Mouse (Mus musculus): ENCODE data around the gene Fam78a.

Gene Fam78a

DNA sequence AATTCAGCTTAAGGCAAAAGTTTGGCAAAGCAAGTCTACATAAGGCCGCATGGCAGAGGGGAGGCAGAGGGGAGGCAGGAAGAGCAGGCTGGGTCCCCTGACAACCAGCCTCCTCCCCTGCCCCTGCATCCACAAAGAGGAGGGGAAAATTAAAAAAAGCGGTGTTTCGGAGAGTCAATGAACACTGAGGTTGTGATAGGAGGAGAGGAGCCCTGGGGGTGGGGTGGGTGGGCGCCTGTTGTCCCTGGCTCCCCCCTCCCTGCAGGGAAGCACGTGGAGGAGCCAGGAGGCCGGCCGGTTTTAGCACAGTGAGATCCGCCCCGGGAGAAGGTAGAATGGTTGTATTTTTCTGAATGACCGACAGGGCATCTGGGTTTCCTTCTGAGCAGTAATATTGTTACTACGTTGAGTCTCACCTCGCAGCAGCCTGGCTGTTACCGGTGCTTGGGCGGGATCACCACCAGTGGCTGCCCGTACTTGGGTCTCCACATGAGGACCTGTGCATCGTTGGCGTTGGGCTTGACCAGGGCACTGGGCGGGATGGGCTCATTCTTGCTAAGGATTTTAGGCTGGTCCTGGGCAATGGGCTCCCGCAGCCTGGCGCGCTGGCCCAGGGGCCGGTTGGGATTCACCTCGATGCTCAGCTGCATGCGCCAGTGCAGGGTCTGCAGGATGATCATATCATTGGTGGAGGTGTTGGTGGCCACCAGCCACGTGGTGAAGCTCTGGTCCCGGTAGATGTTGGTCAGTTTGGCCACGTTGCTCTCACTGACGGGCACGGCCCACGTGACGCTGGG, 15.6 kb downstream of the Fam78a start:
- DNase-seq (ENCODE audit: extremely low spot score, low spot score): no peak

GRCm38 (mm10) chr2:32066005-32066404, 18.7 kb downstream of the Fam78a start:
- DNase-seq (ENCODE audit: extremely low spot score, low spot score): no peak

DNA sequence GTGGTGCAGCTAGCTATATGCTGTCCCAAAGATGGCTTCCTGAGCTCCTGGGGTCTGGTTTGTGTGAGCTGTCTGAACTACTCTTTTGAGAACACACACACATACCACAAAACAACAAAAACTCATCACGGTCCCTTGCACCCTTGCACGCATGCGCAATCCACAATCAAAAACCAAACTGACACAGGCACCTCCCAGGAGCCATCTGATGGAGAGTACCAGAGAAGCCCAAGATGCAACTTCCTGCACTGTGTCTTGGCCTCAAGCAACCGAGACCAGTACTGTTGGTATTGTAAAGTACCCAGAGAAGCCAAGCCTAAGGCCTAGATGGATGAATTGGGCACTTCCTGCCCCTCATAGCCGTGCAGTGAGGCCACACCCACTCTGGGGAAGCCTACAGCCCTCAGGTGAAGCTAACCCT, 19.3 kb downstream of the Fam78a start:
- DNase-seq (ENCODE audit: extremely low spot score, low spot score): no peak

- no peak for DNase-seq (ENCODE audit: extremely low spot score, low spot score)
These were observed 19.7 kb downstream of the Fam78a start for GRCm38 (mm10) chr2:32064913-32065312.

- no peak for DNase-seq (ENCODE audit: extremely low spot score, low spot score)
These were observed 21.1 kb downstream of the Fam78a start for GRCm38 (mm10) chr2:32063451-32064151.

- no peak for DNase-seq (ENCODE audit: extremely low spot score, low spot score)
These were observed 21.8 kb downstream of the Fam78a start for GRCm38 (mm10) chr2:32062626-32063410.

- no peak for DNase-seq (ENCODE audit: extremely low spot score, low spot score)
These were observed 22.7 kb downstream of the Fam78a start for GRCm38 (mm10) chr2:32061722-32062505.

GRCm38 (mm10) chr2:32061189-32061588, 23.5 kb downstream of the Fam78a start:
- no peak for DNase-seq (ENCODE audit: extremely low spot score, low spot score)

- DNase-seq (ENCODE audit: extremely low spot score, low spot score): no peak
These were observed 24.3 kb downstream of the Fam78a start for GRCm38 (mm10) chr2:32060228-32060805.

DNA sequence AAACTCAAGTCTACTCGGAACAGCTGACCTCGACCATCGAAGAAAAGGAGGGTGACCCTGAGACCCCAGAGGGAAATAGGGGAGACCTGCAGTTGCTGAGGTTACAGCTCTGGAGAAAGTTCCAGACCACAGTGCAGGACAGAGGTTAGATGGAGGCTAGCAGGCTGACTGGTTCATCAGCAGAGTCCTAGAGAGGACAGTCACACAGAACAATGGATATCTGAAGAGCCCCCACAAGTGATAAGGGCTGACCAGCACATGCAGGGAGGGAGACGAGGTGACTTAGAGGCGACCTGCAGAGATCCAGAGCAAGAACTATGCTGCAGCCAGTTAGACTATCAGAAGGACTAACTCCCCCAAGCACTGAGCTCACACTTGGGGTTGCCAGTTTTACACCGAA, 25.0 kb downstream of the Fam78a start:
- DNase-seq (ENCODE audit: extremely low spot score, low spot score): no peak

DNA sequence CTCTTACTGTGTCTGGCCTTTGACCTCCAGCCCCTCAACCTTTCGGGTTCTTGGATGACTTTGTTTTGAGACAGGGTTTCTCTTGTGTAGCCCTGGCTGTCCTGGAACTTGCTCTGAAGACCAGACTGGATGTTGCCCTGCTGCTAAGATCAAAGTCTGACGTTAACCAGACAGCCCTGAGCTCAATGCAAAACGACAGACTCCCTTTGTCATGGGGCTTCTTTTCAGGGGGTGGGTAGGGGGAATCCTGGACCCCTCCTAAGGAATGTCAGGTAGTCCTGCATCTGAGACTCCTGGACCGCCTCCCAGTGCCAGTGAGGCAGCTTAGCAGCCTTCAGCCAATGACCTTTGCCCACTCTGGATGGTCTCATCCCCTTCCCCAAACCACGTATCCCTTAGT, 25.9 kb downstream of the Fam78a start:
- no peak for DNase-seq (ENCODE audit: extremely low spot score, low spot score)

DNA sequence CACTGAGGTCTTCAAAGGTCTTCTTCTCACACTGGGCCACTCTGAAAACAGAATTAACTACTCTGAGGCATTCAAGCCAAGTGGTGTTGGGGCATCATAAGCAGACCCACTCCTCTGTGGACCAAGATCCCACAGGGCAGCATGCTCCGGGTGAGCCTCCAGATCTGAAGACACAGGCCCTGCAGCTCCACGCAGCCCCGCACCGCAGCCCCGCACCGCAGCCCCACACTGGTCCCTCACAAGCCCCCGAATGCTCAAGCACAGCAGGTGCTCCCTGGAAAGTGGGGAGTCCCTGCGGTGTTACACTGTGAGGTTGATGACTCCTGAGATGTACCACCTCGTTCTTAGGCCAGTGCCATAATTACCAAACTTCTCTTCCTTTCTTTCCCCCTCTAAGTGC, 26.4 kb downstream of the Fam78a start:
- no peak for DNase-seq (ENCODE audit: extremely low spot score, low spot score)

DNA sequence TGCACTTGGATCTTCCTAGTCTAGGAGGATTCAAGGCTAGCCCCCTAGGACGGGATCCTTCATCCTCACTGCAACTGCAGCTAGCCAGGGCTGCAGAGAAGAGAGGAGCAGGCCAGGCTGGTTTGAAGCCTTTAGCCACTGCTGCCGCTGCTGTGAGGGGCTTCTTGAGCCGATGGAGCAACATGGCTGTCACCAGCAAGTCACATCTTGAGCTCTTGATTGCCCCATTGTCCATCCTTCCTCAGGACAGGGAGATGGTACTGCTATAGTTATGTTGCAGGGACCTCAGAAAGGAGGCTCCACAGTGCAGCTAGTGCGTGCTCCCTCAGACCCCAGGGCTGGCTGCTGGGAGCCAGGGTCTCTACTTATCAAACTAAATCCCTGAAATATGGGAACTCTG, 26.9 kb downstream of the Fam78a start:
- no peak for DNase-seq (ENCODE audit: extremely low spot score, low spot score)

DNA sequence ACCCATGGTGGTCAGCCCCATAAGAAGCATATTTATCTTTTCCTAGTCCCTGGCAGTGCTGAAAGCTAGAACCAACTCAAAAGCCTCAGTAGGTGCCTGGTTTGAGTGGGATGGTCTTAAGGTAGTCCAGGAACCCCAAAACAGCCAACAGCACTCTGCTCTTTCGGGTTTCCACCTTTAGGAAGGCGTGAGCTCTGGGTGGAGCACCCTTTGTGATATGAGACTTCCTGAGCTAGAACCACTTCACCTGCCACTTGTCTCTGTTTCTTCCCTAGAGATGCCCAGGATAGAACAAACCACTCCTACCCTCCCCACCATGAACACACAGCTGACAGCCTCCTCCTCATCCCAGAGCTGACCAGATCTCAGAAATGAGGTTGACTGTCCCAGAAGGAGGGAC, 27.3 kb downstream of the Fam78a start:
- DNase-seq (ENCODE audit: extremely low spot score, low spot score): no peak

DNA sequence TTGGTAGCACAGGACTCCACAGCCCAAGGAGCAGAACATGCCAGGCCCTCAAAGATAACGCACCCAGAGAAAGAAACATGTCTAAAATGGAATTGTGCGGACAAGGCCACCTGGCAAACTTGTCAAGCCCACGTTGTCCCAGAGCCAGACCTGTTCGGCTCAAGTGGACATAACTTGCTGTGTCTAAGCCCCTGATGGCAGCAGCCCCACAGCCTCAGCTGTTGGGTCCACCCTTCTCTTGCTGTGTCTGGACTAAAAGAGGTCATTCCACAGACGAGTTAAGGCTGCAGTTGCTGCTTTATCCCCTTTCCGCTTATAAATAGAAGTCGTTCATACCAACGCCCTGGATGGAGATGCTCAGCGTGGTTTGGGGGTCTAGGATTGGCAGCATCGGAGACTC, 28.1 kb downstream of the Fam78a start:
- DNase-seq (ENCODE audit: extremely low spot score, low spot score): no peak

- no peak for DNase-seq (ENCODE audit: extremely low spot score, low spot score)
These were observed 29.2 kb downstream of the Fam78a start for GRCm38 (mm10) chr2:32055357-32055965.

DNA sequence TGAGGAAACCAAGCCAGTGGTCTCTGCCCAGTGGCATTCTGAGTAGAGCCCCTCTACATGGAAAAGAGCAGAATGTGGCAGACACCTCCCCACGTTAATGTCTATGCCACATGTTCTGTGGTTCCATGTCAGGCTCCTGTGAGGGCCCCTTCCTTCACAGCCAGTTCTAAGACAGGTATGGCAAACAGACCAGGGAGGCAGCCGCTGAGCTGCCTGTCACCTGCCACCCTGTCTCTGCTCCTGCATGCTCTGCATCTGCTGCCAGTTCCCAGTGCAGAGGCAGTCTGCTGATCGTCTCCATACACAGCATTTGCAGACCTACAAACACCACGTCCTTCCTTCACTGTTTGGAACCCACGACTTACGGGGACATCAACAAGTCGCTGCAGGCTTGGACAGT, 32.2 kb downstream of the Fam78a start:
- no peak for DNase-seq (ENCODE audit: extremely low spot score, low spot score)

DNA sequence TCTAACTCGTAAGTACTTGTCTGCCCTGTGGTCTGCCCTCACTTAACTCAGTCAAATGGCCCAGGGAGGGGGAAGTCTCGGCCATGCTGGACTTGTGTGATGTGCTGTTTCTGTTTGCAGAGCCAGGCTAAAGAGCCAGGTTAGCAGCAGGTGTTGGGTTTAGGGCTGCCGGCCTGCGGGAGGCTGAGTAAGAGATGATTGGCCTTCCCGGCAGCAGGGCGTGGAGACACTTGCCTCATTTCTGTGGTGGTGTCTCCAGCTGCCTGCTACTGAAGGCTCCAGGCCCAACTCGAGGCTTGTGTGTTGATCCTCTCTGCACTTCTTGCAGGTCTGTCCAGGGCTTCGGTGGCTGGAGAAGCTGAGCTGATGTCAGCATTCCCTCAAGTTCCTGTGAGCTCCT, 32.9 kb downstream of the Fam78a start:
- no peak for DNase-seq (ENCODE audit: extremely low spot score, low spot score)

GRCm38 (mm10) chr2:32047323-32047722, 37.3 kb downstream of the Fam78a start:
- DNase-seq (ENCODE audit: extremely low spot score, low spot score): no peak

- DNase-seq (ENCODE audit: extremely low spot score, low spot score): no peak
These were observed 38.6 kb downstream of the Fam78a start for GRCm38 (mm10) chr2:32046009-32046408.

DNA sequence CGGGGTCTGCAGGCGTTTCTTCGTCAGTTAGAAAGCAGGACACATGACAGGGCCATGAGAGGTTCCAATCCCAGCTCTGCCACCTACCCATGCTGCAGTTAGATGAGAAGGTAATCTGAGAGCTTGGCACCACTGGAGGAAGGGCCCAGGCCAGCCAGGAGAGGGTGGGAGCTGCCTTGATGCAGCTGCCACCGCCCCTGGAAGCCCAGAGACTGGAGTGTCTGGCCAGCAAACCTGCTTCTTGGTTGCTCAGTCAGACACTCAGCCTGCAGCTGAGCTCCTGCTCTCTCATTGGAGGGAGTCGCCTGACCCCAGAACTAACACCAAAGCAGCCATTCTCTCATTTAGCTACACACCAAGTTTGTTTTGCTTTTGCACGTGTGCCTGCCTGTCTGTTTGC, 39.3 kb downstream of the Fam78a start:
- no peak for DNase-seq (ENCODE audit: extremely low spot score, low spot score)
